Mouse (Mus musculus): ENCODE measurements at regions not wholly inside any gene's neighbourhood (a gene's known extent, or its start where the extent isn't known, plus 50 kb on each side); places are given as distances from the start of the nearest gene placed in this dataset.

GRCm38 (mm10) chr10:117579210-117579609 lies 50.1 kb upstream of the Cpm start:
- peaks cover 8% of the 10 kb centered on the region; the same call in 1 of the 2 replicates for H3K4me1 ChIP-seq
- H3K4me2 ChIP-seq (replicated peaks), result no peak overlapping the region
- no peaks in the 10 kb centered on the region for H3K9me3 ChIP-seq
- H3K27me3 ChIP-seq (replicated peaks), result no peaks in the 10 kb centered on the region
- no peak for ATAC-seq (ENCODE audit: low FRiP score, low read depth)
- no peak overlapping the region for H3K4me3 ChIP-seq
- 81% methylated on average over 3 of the region's 3 CpGs for WGBS
- H3K27ac ChIP-seq, result no peak overlapping the region
- no peaks in the 10 kb centered on the region for H3K36me3 ChIP-seq
- H3K9ac ChIP-seq, result no peak overlapping the region

DNA sequence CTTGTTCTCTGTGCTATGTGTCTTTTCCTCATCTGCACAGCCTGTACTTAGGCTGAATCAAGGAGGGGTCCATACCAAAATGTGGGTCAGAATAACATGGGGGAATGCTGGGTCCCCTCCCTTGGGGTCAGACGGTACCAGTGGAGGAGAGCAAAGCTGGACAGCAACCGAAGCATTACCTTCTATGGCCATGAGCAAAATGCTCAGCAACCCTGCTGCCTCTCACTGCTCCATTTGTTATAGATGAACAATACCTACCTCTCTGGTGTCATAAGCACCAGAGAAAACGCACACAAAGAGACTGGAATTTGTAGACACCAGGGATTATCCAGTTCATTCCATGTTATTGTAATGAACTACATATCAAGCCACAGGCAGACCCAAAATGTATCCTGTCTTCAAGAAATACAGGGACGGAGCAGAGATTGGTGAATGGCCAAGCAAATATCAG lies 50.6 kb upstream of the Cpm start:
- no peak for ATAC-seq (ENCODE audit: low FRiP score, low read depth)
- no peaks in the 10 kb centered on the region for H3K36me3 ChIP-seq
- H3K4me1 ChIP-seq, result peaks cover 8% of the 10 kb centered on the region; the same call in 1 of the 2 replicates
- no peak overlapping the region for H3K9ac ChIP-seq
- H3K27ac ChIP-seq, result no peak overlapping the region
- WGBS, result 90% methylated on average over 4 of the region's 4 CpGs
- H3K4me3 ChIP-seq, result no peak overlapping the region
- H3K27me3 ChIP-seq (replicated peaks), result no peaks in the 10 kb centered on the region
- H3K9me3 ChIP-seq, result no peaks in the 10 kb centered on the region
- no peak overlapping the region for H3K4me2 ChIP-seq (replicated peaks)

GRCm38 (mm10) chr10:117577970-117578695 lies 51.2 kb upstream of the Cpm start:
- Histone ChIP-seq H3K27me3 (replicated peaks) (no peaks in the 10 kb centered on the region), H3K4me2 (replicated peaks) (no peak overlapping the region), H3K27ac (no peak overlapping the region), H3K9ac (no peak overlapping the region), H3K36me3 (no peaks in the 10 kb centered on the region), H3K4me3 (no peak overlapping the region), H3K4me1 (peaks cover 2% of the 10 kb centered on the region; the same call in 1 of the 2 replicates), H3K9me3 (no peaks in the 10 kb centered on the region)
- WGBS, result 90% methylated on average over 4 of the region's 4 CpGs
- ATAC-seq (ENCODE audit: low FRiP score, low read depth), result no peak

DNA sequence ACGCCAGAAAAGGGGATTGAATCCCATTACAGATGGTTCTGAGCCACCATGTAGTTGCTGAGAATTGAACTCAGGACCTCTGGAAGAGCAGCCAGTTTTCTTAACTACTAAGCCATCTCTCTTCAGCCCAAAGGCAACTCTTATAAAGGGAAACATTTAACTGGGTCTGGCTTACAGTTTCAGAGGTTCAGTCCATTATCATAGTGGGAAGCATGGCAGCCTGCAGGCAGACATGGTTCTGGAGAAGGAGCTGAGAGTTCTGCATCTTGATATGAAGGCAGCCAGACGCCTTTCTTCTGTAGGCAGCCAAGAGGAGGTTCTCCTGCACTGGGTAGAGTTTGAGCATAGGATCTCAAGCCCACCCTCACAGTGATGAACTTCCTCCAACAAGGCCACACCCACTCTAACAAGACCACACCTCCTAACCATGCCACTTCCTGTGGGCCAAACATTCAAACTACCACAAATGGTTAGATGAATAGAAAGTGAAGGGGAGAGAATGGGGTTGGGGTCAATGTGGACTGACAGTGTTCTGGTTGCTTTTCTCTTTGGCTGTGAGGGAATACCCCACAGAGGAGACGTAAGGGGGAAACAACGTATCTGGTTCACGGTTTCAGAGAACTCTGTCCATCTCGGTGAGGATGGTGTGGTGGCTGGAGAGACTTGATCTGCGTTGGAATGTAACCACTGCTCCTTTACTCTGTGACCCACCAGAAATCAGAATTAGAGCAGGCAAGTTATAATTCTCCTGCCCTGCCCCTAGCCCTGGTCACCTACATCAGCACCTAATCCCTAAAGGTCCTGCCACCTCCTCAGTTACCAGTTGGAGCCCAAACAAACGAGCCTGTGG lies 52.2 kb upstream of the Cpm start:
- H3K36me3 ChIP-seq, result no peaks in the 10 kb centered on the region
- 89% methylated on average over 8 of the region's 8 CpGs for WGBS

DNA sequence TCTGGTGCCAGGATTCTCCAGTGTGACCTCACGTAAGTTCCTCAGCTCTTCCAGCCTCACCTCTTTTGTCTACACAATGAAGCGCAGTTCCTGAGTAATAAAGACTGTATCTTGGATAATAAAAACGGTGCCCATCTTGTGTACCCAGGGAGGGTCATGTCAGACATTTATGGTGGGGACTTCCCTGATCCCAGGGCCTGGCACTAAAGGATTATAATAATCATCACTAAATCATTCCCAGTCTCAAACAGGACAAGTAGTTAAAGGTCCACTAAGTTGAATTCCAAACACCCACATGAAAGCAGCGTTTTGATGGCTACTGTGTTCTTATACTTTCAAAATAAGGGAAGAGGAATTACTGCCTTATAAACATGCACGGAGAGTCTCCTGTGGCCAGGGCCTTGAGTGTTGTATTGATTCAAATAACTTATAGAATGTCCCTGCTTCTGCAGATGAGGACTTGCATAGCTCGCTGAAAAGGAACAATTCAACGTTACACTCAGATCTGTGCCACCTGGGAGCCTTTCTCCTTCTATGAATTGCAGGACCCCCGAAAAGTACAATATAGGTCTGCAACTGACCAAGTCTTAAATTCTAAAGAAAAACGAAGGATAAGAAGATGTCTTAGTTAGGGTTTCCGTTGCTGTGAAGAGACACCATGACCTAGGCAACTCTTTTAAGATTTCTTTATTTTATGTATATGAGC lies 53.0 kb upstream of the Cpm start:
- H3K4me3 ChIP-seq, result no peak overlapping the region
- no peak overlapping the region for H3K9ac ChIP-seq
- no peaks in the 10 kb centered on the region for H3K9me3 ChIP-seq
- no peak for ATAC-seq (ENCODE audit: low FRiP score, low read depth)
- no peaks in the 10 kb centered on the region for H3K36me3 ChIP-seq
- H3K4me1 ChIP-seq, result 0 out of 2 replicates have a peak, but pooled peaks cover 8% of the 10 kb centered on the region
- H3K27ac ChIP-seq, result no peak overlapping the region
- 74% methylated on average over 10 of the region's 10 CpGs for WGBS
- H3K27me3 ChIP-seq (replicated peaks), result peaks cover 11% of the 10 kb centered on the region; the same call in 1 of the 2 replicates
- no peak overlapping the region for H3K4me2 ChIP-seq (replicated peaks)

More for the DNA sequence above, 52.2 kb upstream of the Cpm start:
- no peak overlapping the region for H3K4me2 ChIP-seq (replicated peaks)
- no peak overlapping the region for H3K27ac ChIP-seq
- no peak for ATAC-seq (ENCODE audit: low FRiP score, low read depth)
- 0 out of 2 replicates have a peak, but pooled peaks cover 1% of the 10 kb centered on the region for H3K4me1 ChIP-seq
- H3K27me3 ChIP-seq (replicated peaks), result peaks cover 8% of the 10 kb centered on the region; the same call in 1 of the 2 replicates
- H3K9me3 ChIP-seq, result no peaks in the 10 kb centered on the region
- H3K4me3 ChIP-seq, result no peak overlapping the region
- no peak overlapping the region for H3K9ac ChIP-seq

GRCm38 (mm10) chr10:117575404-117576153 lies 53.7 kb upstream of the Cpm start:
- 0 out of 2 replicates have a peak, but pooled peaks cover 15% of the 10 kb centered on the region for H3K4me1 ChIP-seq
- WGBS, result 48% methylated on average over 14 of the region's 14 CpGs
- H3K4me2 ChIP-seq (replicated peaks), result no peak overlapping the region
- no peak for ATAC-seq (ENCODE audit: low FRiP score, low read depth)
- peaks cover 11% of the 10 kb centered on the region; the same call in 1 of the 2 replicates for H3K27me3 ChIP-seq (replicated peaks)
- no peak overlapping the region for H3K4me3 ChIP-seq
- no peaks in the 10 kb centered on the region for H3K9me3 ChIP-seq
- H3K27ac ChIP-seq, result no peak overlapping the region
- H3K36me3 ChIP-seq, result no peaks in the 10 kb centered on the region
- no peak overlapping the region for H3K9ac ChIP-seq

GRCm38 (mm10) chr10:117574915-117575314 lies 54.4 kb upstream of the Cpm start:
- no peak for ATAC-seq (ENCODE audit: low FRiP score, low read depth)
- H3K4me3 ChIP-seq, result no peak overlapping the region
- H3K27ac ChIP-seq, result no peak overlapping the region
- H3K4me2 ChIP-seq (replicated peaks), result no peak overlapping the region
- no peaks in the 10 kb centered on the region for H3K9me3 ChIP-seq
- no peaks in the 10 kb centered on the region for H3K36me3 ChIP-seq
- H3K9ac ChIP-seq, result no peak overlapping the region
- 72% methylated on average over 3 of the region's 3 CpGs for WGBS
- 0 out of 2 replicates have a peak, but pooled peaks cover 15% of the 10 kb centered on the region for H3K4me1 ChIP-seq
- H3K27me3 ChIP-seq (replicated peaks), result peaks cover 11% of the 10 kb centered on the region; the same call in 1 of the 2 replicates

DNA sequence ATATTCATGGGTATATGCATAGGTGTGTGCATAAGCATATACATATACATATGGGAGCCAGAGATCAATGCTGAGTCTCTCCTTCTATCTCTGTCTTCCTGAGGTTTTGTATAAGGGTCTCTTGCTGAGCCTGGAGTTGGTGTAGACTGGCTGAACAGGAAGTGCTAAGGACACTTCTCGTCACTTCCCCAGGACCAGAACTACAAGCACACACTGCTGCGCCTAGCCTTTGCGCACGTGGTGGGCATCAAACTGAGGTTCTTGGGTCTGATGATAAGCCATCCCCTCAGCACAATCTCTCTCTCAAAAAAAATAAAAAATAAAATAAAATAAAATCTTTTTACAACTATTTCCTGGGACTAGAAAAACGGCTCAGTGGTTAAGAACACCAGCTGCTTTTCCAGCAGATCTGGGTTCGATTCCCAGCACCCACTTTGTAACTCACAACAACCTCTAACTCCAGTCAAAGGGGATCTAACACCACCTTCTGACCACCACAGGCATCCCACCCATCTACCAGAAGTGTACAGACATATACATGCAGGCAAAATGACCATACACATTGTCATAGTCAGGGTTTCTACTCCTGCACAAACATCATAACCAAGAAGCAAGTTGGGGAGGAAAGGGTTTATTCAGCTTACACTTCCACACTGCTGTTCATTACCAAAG lies 55.1 kb upstream of the Cpm start:
- no peaks in the 10 kb centered on the region for H3K36me3 ChIP-seq
- 96% methylated on average over 6 of the region's 6 CpGs for WGBS
- ATAC-seq (ENCODE audit: low FRiP score, low read depth), result no peak

DNA sequence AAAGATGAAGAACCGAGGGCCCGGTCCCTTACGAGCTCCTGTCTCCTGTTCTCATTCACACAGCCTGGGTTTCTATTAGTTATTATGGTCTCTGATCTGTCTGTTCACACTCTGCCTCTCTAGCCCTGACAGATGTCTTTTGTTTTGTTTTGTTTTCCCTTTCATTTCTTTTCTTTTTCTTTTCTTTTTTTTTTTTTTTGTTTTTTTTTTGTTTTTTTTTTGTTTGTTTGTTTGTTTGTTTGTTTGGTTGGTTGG lies 55.8 kb upstream of the Cpm start:
- Histone ChIP-seq H3K4me3 (no peak overlapping the region), H3K36me3 (no peaks in the 10 kb centered on the region), H3K27me3 (replicated peaks) (peaks cover 11% of the 10 kb centered on the region; the same call in 1 of the 2 replicates), H3K4me1 (0 out of 2 replicates have a peak, but pooled peaks cover 15% of the 10 kb centered on the region), H3K4me2 (replicated peaks) (no peak overlapping the region), H3K27ac (no peak overlapping the region), H3K9ac (no peak overlapping the region), H3K9me3 (no peaks in the 10 kb centered on the region)
- WGBS, result 75% methylated on average over 3 of the region's 3 CpGs
- ATAC-seq (ENCODE audit: low FRiP score, low read depth), result no peak

More for the DNA sequence above, 55.1 kb upstream of the Cpm start:
- H3K27ac ChIP-seq, result no peak overlapping the region
- no peak overlapping the region for H3K9ac ChIP-seq
- no peaks in the 10 kb centered on the region for H3K9me3 ChIP-seq
- no peak overlapping the region for H3K4me3 ChIP-seq
- no peak overlapping the region for H3K4me2 ChIP-seq (replicated peaks)
- 0 out of 2 replicates have a peak, but pooled peaks cover 15% of the 10 kb centered on the region for H3K4me1 ChIP-seq
- H3K27me3 ChIP-seq (replicated peaks), result peaks cover 11% of the 10 kb centered on the region; the same call in 1 of the 2 replicates

- Histone ChIP-seq H3K9me3 (no peaks in the 10 kb centered on the region), H3K36me3 (no peaks in the 10 kb centered on the region), H3K27me3 (replicated peaks) (peaks cover 11% of the 10 kb centered on the region; the same call in 1 of the 2 replicates), H3K9ac (no peak overlapping the region), H3K4me2 (replicated peaks) (no peak overlapping the region), H3K27ac (no peak overlapping the region), H3K4me3 (no peak overlapping the region), H3K4me1 (0 out of 2 replicates have a peak, but pooled peaks cover 15% of the 10 kb centered on the region)
- 45% methylated on average over 13 of the region's 13 CpGs for WGBS
- ATAC-seq (ENCODE audit: low FRiP score, low read depth), result no peak
Measured at GRCm38 (mm10) chr10:117572746-117573595, 56.3 kb upstream of the Cpm start.

Measured in neural tube, embryonic 12.5 days (tissue).